Mouse (Mus musculus): ENCODE measurements around the gene Gpc5. TPM values are rescaled to one million over a fixed set of nuclear protein-coding genes. Genes with fewer than 3 reads are reported as not detected.

Gpc5 gene
- total and polyA plus RNA-seq, 3 experiments, result 0.14 TPM; not detected in 2

DNA sequence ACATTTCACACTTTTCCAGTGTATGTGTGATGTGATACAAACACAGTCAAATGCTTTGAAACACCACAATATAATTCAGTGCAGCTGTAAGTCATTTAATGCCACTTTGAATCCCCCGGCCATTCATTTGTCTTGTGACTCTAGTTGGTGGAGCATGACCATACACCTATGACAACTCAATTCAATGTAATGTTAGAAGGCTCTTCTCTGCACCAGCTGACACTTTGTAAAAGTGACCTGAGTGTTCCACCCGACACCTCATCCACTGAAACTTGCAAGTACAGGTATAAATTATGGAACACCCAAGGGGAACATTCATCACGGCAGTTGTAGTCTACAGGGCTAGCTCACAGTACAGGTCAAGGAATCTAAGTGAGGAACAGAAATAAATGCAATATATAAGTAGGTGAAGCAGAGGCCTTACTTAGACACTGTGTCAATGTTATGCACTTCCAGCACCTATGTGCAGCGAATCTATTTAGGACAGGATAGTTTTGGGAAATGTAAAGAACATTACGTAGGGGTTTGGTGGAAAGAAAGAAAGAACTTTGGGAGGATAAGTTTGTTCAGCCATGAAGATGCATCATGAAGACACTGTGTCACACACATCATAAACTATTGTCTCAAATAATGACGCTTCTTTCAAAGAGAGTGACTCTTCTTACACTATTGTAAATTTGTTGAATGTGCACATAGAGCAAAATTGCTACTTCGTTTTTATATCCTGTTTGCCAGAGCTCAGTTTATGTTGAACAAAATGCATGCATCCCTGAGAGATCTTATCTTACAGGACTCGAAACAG, 1381.6 kb downstream of the Gpc5 start:
- dilution Hi-C loops (cut with MboI; ENCODE audit: extremely low pct_ligation_motif_present, extremely low pct_unique_long_range_greater_than_20kb, low sequenced_read_pairs), result no loop called here
- H3K4me2 ChIP-seq (ENCODE audit: insufficient read depth, low read depth, poor library complexity, severe bottlenecking), result no peak overlapping the region
- no peaks in the 10 kb centered on the region for H3K4me1 ChIP-seq (ENCODE audit: control insufficient read depth in 1 of 2, insufficient read depth in 2 of 2)
- H3K9me3 ChIP-seq (replicated peaks; ENCODE audit: low read length), result no peaks in the 10 kb centered on the region
- no peak for DNase-seq (ENCODE audit: extremely low read depth)
- no peak overlapping the region for H3K27ac ChIP-seq (ENCODE audit: insufficient read depth, low read depth)
- TF ChIP-seq UBTF (IDR thresholded peaks at IDR 0.05; ENCODE audit: low read depth, low read length) (no peak), ELF1 (IDR thresholded peaks at IDR 0.05; ENCODE audit: low read depth, low read length) (no peak), NELFE (IDR thresholded peaks at IDR 0.05; ENCODE audit: low read depth, low read length) (no peak), ZKSCAN1 (IDR thresholded peaks at IDR 0.05; ENCODE audit: borderline replicate concordance, low read depth, low read length) (no peak), MYC (IDR thresholded peaks at IDR 0.05; ENCODE audit: low read depth, low read length) (no peak), TBP (conservative IDR thresholded peaks at IDR 0.05; ENCODE audit: low read depth, low read length) (no peak)
- H3K27me3 ChIP-seq (replicated peaks), result no peaks in the 10 kb centered on the region
- in situ Hi-C loops (cut with MboI; ENCODE audit: low pct_ligation_motif_present, low pct_unique_long_range_greater_than_20kb, low sequenced_read_pairs), result no loop called here
- no peaks in the 10 kb centered on the region for H3K79me2 ChIP-seq (replicated peaks; ENCODE audit: control insufficient read depth, extremely low read depth, insufficient read depth, poor library complexity, severe bottlenecking)
- no peak overlapping the region for H3K4me3 ChIP-seq (replicated peaks in 1 of 3; ENCODE audit: low read depth in 2 of 3, low read length in 2 of 3, poor library complexity in 1 of 3)
- no peaks in the 10 kb centered on the region for H3K36me3 ChIP-seq (replicated peaks in 1 of 2; ENCODE audit: control insufficient read depth in 1 of 2, insufficient read depth in 1 of 2, low read length in 1 of 2)
- no peak overlapping the region for H3K9ac ChIP-seq (ENCODE audit: insufficient read depth, low read depth)

DNA sequence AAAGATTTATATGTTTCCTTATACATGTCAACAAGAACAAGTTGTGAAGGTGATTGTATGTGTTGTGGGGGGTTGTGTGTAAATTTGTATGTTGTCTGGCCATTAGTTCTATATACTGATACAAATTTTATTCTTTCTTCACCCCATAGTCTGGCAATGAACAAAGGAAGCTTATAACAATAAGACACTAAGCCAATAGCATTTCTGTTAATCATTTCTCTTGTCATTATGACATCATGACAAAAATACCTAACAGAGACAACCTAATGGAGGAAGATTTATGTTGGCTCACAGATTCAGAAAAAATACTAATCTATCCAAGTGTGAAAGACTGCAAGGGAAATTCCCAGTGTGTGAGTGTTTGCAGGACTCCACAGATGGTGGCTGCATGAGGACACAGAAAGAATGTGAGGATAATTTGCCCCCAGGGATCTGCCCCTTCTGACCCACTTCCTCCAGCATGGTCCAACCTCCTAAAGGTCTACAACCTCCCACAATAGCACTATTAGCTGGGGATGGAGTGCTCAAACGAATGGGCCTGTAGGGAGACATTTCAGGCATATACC, 1402.4 kb downstream of the Gpc5 start:
- Histone ChIP-seq H3K9me3 (replicated peaks; ENCODE audit: low read length) (no peaks in the 10 kb centered on the region), H3K79me2 (replicated peaks; ENCODE audit: control insufficient read depth, extremely low read depth, insufficient read depth, poor library complexity, severe bottlenecking) (no peaks in the 10 kb centered on the region), H3K4me3 (replicated peaks in 1 of 3; ENCODE audit: low read depth in 2 of 3, low read length in 2 of 3, poor library complexity in 1 of 3) (no peak overlapping the region), H3K27me3 (replicated peaks) (no peaks in the 10 kb centered on the region), H3K9ac (ENCODE audit: insufficient read depth, low read depth) (no peak overlapping the region), H3K36me3 (replicated peaks in 1 of 2; ENCODE audit: control insufficient read depth in 1 of 2, insufficient read depth in 1 of 2, low read length in 1 of 2) (no peaks in the 10 kb centered on the region), H3K27ac (ENCODE audit: insufficient read depth, low read depth) (no peak overlapping the region), H3K4me2 (ENCODE audit: insufficient read depth, low read depth, poor library complexity, severe bottlenecking) (no peak overlapping the region), H3K4me1 (ENCODE audit: control insufficient read depth in 1 of 2, insufficient read depth in 2 of 2) (peaks cover 0 to 6% of the 10 kb centered on the region in 2 experiments; a peak in 1 of 4 replicates)
- no peak for DNase-seq (ENCODE audit: extremely low read depth)
- dilution Hi-C loops (cut with MboI; ENCODE audit: extremely low pct_ligation_motif_present, extremely low pct_unique_long_range_greater_than_20kb, low sequenced_read_pairs), result no loop called here
- TF ChIP-seq KAT2A (IDR thresholded peaks at IDR 0.05; ENCODE audit: insufficient replicate concordance, low read length), result no peak
- in situ Hi-C loops (cut with MboI; ENCODE audit: low pct_ligation_motif_present, low pct_unique_long_range_greater_than_20kb, low sequenced_read_pairs), result no loop called here

DNA sequence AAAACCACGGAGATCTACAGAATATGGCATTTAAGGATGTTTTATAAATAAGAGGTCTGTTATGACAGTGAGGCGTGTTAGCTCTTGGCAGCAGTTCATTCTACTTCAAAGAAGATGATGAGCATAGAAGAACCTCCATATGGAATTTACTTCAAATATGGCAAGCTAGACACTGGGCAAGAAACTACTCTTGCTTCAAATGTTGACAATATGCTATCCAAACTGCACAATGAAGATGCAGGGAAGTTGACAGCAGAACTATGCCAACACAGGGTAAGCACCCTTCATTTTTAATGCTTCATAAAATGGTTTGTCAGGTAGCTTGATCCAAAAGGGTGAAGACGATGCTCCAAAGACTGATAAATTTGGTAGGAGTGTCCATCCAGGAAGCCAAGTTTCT, 1446.2 kb downstream of the Gpc5 start:
- no peak for DNase-seq (ENCODE audit: extremely low read depth)
- no peak overlapping the region for H3K4me3 ChIP-seq (replicated peaks in 1 of 3; ENCODE audit: low read depth in 2 of 3, low read length in 2 of 3, poor library complexity in 1 of 3)
- H3K79me2 ChIP-seq (replicated peaks; ENCODE audit: control insufficient read depth, extremely low read depth, insufficient read depth, poor library complexity, severe bottlenecking), result no peaks in the 10 kb centered on the region
- H3K4me1 ChIP-seq (ENCODE audit: control insufficient read depth in 1 of 2, insufficient read depth in 2 of 2), result no peaks in the 10 kb centered on the region
- no peaks in the 10 kb centered on the region for H3K27me3 ChIP-seq (replicated peaks)
- no peak overlapping the region for H3K27ac ChIP-seq (ENCODE audit: insufficient read depth, low read depth)
- dilution Hi-C loops (cut with MboI; ENCODE audit: extremely low pct_ligation_motif_present, extremely low pct_unique_long_range_greater_than_20kb, low sequenced_read_pairs) (no loop called here), in situ Hi-C loops (cut with MboI; ENCODE audit: low pct_ligation_motif_present, low pct_unique_long_range_greater_than_20kb, low sequenced_read_pairs) (no loop called here)
- no peak overlapping the region for H3K9ac ChIP-seq (ENCODE audit: insufficient read depth, low read depth)
- no peaks in the 10 kb centered on the region for H3K36me3 ChIP-seq (replicated peaks in 1 of 2; ENCODE audit: control insufficient read depth in 1 of 2, insufficient read depth in 1 of 2, low read length in 1 of 2)
- no peak for TF ChIP-seq MXI1 (IDR thresholded peaks at IDR 0.05; ENCODE audit: low read depth, low read length)
- TF ChIP-seq MAX (IDR thresholded peaks at IDR 0.05; ENCODE audit: low read length), result no peak
- no peak for TF ChIP-seq ZKSCAN1 (IDR thresholded peaks at IDR 0.05; ENCODE audit: borderline replicate concordance, low read depth, low read length)
- no peak for TF ChIP-seq POLR2AphosphoS2 (IDR thresholded peaks at IDR 0.05; ENCODE audit: low read depth, low read length)
- TF ChIP-seq KAT2A (IDR thresholded peaks at IDR 0.05; ENCODE audit: insufficient replicate concordance, low read length), result no peak
- no peak for TF ChIP-seq PAX5 (IDR thresholded peaks at IDR 0.05; ENCODE audit: low read length)
- no peak for TF ChIP-seq RCOR1 (conservative IDR thresholded peaks at IDR 0.05; ENCODE audit: low read depth, low read length)
- TF ChIP-seq EP300 (IDR thresholded peaks at IDR 0.05; ENCODE audit: low read length), result no peak
- no peak for TF ChIP-seq TBP (conservative IDR thresholded peaks at IDR 0.05; ENCODE audit: low read depth, low read length)
- no peak for TF ChIP-seq CHD1 (IDR thresholded peaks at IDR 0.05; ENCODE audit: low read depth, low read length)
- TF ChIP-seq BHLHE40 (IDR thresholded peaks at IDR 0.05; ENCODE audit: low read depth, low read length), result no peak
- TF ChIP-seq SMC3 (IDR thresholded peaks at IDR 0.05; ENCODE audit: low read depth, low read length), result no peak
- no peak for TF ChIP-seq GABPA (IDR thresholded peaks at IDR 0.05; ENCODE audit: insufficient replicate concordance, low read depth, low read length)
- no peak for TF ChIP-seq TCF12 (IDR thresholded peaks at IDR 0.05; ENCODE audit: low read depth, low read length)
- TF ChIP-seq JUN (IDR thresholded peaks at IDR 0.05; ENCODE audit: insufficient read depth, low read depth, low read length), result no peak
- TF ChIP-seq JUND (conservative IDR thresholded peaks at IDR 0.05; ENCODE audit: low read depth, low read length), result no peak
- H3K4me2 ChIP-seq (ENCODE audit: insufficient read depth, low read depth, poor library complexity, severe bottlenecking), result no peak overlapping the region
- no peaks in the 10 kb centered on the region for H3K9me3 ChIP-seq (replicated peaks; ENCODE audit: low read length)

Data from CH12.LX (cell line).